Mouse (Mus musculus): ENCODE data around the gene Rundc3a. TPM values are rescaled to one million over a fixed set of nuclear protein-coding genes. Genes with fewer than 3 reads are reported as not detected.
A peak's percentile ranks its signal among the peaks of the same experiment; 100 is the strongest.
"Not testable (repeated sequence)": the region's sequence is repeated elsewhere in the genome, so short reads cannot be mapped to it uniquely, and the experiment has no call there.

Rundc3a gene
- polyA plus RNA-seq, 1 experiment = 3.4 TPM

GRCm38 (mm10) chr11:102383365-102384136 lies 9.7 kb upstream of the Rundc3a start:
- Histone ChIP-seq H3K27me3 (replicated peaks; ENCODE audit: control insufficient read depth, insufficient read depth, low read length) (no peaks in the 10 kb centered on the region), H3K4me3 (ENCODE audit: insufficient read depth, low read depth, low read length) (no peak overlapping the region), H3K4me1 (ENCODE audit: control insufficient read depth, insufficient read depth, low read length) (no peaks in the 10 kb centered on the region), H3K27ac (ENCODE audit: insufficient read depth, low read depth, low read length) (no peak overlapping the region), H3K36me3 (ENCODE audit: control insufficient read depth, insufficient read depth, low read length) (no peaks in the 10 kb centered on the region)
- WGBS = 93% methylated on average over 1 of the region's 1 CpGs
- no peak for DNase-seq
- no peak for TF ChIP-seq CTCF (conservative IDR thresholded peaks at IDR 0.05; ENCODE audit: insufficient read depth, insufficient read length, low read depth, low read length)
- TF ChIP-seq POLR2A (IDR thresholded peaks at IDR 0.05; ENCODE audit: low read depth, low read length) = no peak

DNA sequence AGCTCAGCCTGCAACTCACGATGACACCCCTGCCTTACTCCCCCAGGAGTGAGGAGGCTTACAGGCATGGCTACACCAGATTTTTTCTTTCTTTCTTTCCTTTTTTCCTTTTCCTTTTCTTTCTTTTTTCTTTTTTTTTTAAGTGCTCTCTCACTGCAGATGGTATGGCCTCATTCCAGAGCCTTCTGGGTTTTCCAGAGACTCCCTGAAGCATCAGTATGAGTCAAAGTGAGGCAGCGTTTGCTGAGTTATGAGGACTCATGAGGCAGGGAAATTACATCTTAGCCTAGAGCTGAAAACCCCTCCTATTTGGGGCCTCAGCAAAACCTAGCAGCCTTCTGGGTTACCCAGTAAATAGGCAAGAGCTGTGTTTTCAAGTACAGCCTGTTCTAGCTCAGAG lies 8.8 kb upstream of the Rundc3a start:
- Histone ChIP-seq H3K27me3 (replicated peaks; ENCODE audit: control insufficient read depth, insufficient read depth, low read length) (no peaks in the 10 kb centered on the region), H3K4me1 (ENCODE audit: control insufficient read depth, insufficient read depth, low read length) (no peaks in the 10 kb centered on the region), H3K27ac (ENCODE audit: insufficient read depth, low read depth, low read length) (no peak overlapping the region), H3K36me3 (ENCODE audit: control insufficient read depth, insufficient read depth, low read length) (no peaks in the 10 kb centered on the region), H3K4me3 (ENCODE audit: insufficient read depth, low read depth, low read length) (no peak overlapping the region)
- DNase-seq = no peak
- no peak for TF ChIP-seq CTCF (conservative IDR thresholded peaks at IDR 0.05; ENCODE audit: insufficient read depth, insufficient read length, low read depth, low read length)
- TF ChIP-seq POLR2A (IDR thresholded peaks at IDR 0.05; ENCODE audit: low read depth, low read length) = no peak
- 80% methylated on average over 2 of the region's 2 CpGs for WGBS

GRCm38 (mm10) chr11:102385075-102385474 lies 8.1 kb upstream of the Rundc3a start:
- WGBS = 54% methylated on average over 4 of the region's 4 CpGs
- Histone ChIP-seq H3K27ac (ENCODE audit: insufficient read depth, low read depth, low read length) (no peak overlapping the region), H3K36me3 (ENCODE audit: control insufficient read depth, insufficient read depth, low read length) (no peaks in the 10 kb centered on the region), H3K4me3 (ENCODE audit: insufficient read depth, low read depth, low read length) (no peak overlapping the region), H3K27me3 (replicated peaks; ENCODE audit: control insufficient read depth, insufficient read depth, low read length) (no peaks in the 10 kb centered on the region), H3K4me1 (ENCODE audit: control insufficient read depth, insufficient read depth, low read length) (no peaks in the 10 kb centered on the region)
- TF ChIP-seq POLR2A (IDR thresholded peaks at IDR 0.05; ENCODE audit: low read depth, low read length) = no peak
- no peak for TF ChIP-seq CTCF (conservative IDR thresholded peaks at IDR 0.05; ENCODE audit: insufficient read depth, insufficient read length, low read depth, low read length)
- DNase-seq = no peak

- DNase-seq = no peak
- Histone ChIP-seq H3K27ac (ENCODE audit: insufficient read depth, low read depth, low read length) (no peak overlapping the region), H3K27me3 (replicated peaks; ENCODE audit: control insufficient read depth, insufficient read depth, low read length) (no peaks in the 10 kb centered on the region), H3K4me1 (ENCODE audit: control insufficient read depth, insufficient read depth, low read length) (no peaks in the 10 kb centered on the region), H3K4me3 (ENCODE audit: insufficient read depth, low read depth, low read length) (no peak overlapping the region), H3K36me3 (ENCODE audit: control insufficient read depth, insufficient read depth, low read length) (no peaks in the 10 kb centered on the region)
- 41% methylated on average over 5 of the region's 5 CpGs for WGBS
- no peak for TF ChIP-seq CTCF (conservative IDR thresholded peaks at IDR 0.05; ENCODE audit: insufficient read depth, insufficient read length, low read depth, low read length)
- no peak for TF ChIP-seq POLR2A (IDR thresholded peaks at IDR 0.05; ENCODE audit: low read depth, low read length)
Observed at GRCm38 (mm10) chr11:102386121-102386520, 7.1 kb upstream of the Rundc3a start.

GRCm38 (mm10) chr11:102389436-102389835 lies 3.8 kb upstream of the Rundc3a start:
- DNase-seq; H3K36me3 ChIP-seq (ENCODE audit: control insufficient read depth, insufficient read depth, low read length); H3K4me1 ChIP-seq (ENCODE audit: control insufficient read depth, insufficient read depth, low read length); H3K27ac ChIP-seq (ENCODE audit: insufficient read depth, low read depth, low read length); H3K27me3 ChIP-seq (replicated peaks; ENCODE audit: control insufficient read depth, insufficient read depth, low read length); H3K4me3 ChIP-seq (ENCODE audit: insufficient read depth, low read depth, low read length): not testable (repeated sequence)
- 79% methylated on average over 4 of the region's 5 CpGs for WGBS

DNA sequence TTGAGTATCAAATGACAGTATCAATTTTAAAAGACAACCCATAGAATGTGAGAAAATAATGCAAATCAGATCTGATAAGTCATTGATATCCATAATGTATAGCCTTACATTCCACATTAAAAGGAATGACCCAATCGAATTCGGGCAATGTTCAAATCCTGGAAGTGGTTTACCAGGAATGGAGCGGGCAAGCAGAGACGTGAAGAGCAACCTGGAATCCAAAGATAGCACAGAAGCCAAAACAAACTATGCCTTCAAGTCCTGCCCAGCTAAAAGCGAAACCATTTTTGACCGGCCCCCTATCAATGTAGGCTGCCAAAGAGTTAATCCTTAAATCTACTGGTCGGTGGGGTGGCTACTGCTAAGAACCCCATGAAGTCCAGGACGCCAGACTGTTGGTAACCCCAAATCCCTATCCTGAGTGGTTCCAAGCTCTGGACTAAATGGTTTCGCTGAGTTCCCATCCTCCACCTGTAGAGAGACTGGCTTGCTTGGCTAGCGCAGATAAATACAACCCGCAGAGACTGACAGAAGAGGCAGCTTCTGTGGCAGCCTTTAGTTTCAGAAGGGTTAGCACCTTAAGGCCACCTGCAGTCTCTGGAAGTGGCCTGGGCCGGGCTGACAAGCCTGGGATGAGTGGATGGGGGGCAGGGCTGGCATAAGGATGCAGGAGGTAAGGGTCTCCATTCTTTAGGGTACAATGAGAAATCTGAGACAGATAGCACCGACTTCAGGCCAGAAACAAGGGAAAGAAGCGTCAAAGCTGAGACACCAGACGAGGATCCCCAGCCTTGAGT lies 564 bp upstream of the Rundc3a start:
- no peak overlapping the region for H3K27ac ChIP-seq (ENCODE audit: insufficient read depth, low read depth, low read length)
- no peak for DNase-seq
- TF ChIP-seq CTCF (conservative IDR thresholded peaks at IDR 0.05; ENCODE audit: insufficient read depth, insufficient read length, low read depth, low read length) = no peak
- no peak for TF ChIP-seq POLR2A (IDR thresholded peaks at IDR 0.05; ENCODE audit: low read depth, low read length)
- H3K4me3 ChIP-seq (ENCODE audit: insufficient read depth, low read depth, low read length) = no peak overlapping the region
- H3K4me1 ChIP-seq (ENCODE audit: control insufficient read depth, insufficient read depth, low read length) = no peaks in the 10 kb centered on the region
- WGBS = 29% methylated on average over 15 of the region's 15 CpGs
- H3K36me3 ChIP-seq (ENCODE audit: control insufficient read depth, insufficient read depth, low read length) = no peaks in the 10 kb centered on the region
- H3K27me3 ChIP-seq (replicated peaks; ENCODE audit: control insufficient read depth, insufficient read depth, low read length) = no peaks in the 10 kb centered on the region

GRCm38 (mm10) chr11:102393719-102394420 lies 667 bp downstream of the Rundc3a start:
- no peaks in the 10 kb centered on the region for H3K4me1 ChIP-seq (ENCODE audit: control insufficient read depth, insufficient read depth, low read length)
- no peaks in the 10 kb centered on the region for H3K36me3 ChIP-seq (ENCODE audit: control insufficient read depth, insufficient read depth, low read length)
- no peak for DNase-seq
- WGBS = 8% methylated on average over 17 of the region's 17 CpGs
- no peaks in the 10 kb centered on the region for H3K27me3 ChIP-seq (replicated peaks; ENCODE audit: control insufficient read depth, insufficient read depth, low read length)
- H3K4me3 ChIP-seq (ENCODE audit: insufficient read depth, low read depth, low read length) = peak overlapping the region; percentile 17; the same call in 1 of the 2 replicates
- TF ChIP-seq CTCF (conservative IDR thresholded peaks at IDR 0.05; ENCODE audit: insufficient read depth, insufficient read length, low read depth, low read length) = no peak
- TF ChIP-seq POLR2A (IDR thresholded peaks at IDR 0.05; ENCODE audit: low read depth, low read length) = no peak
- no peak overlapping the region for H3K27ac ChIP-seq (ENCODE audit: insufficient read depth, low read depth, low read length)
